Mouse (Mus musculus) frontal cortex, adult 2 months (tissue): ENCODE results near the gene Erf. TPM values are rescaled to one million over a fixed set of nuclear protein-coding genes. Genes with fewer than 3 reads are reported as not detected.

Experiments
- DNase-seq, 2 experiments: peaks; one replicate each; pipeline ENCODE4 v3.0.0; 2022; ENCODE audit warnings: low spot score in 1 of 2; ENCODE audit errors: extremely low spot score in 1 of 2
- polyA plus RNA-seq: library from polyadenylated mRNA; depleted of rRNA; stranded (reverse); fragments of >200 nt; gene quantifications from 2 replicates; pipeline ENCODE4 v1.2.3, GENCODE M21; 2012; rRNA removed

Erf gene
- polyA plus RNA-seq: 38.9 TPM in 2 replicates

DNA sequence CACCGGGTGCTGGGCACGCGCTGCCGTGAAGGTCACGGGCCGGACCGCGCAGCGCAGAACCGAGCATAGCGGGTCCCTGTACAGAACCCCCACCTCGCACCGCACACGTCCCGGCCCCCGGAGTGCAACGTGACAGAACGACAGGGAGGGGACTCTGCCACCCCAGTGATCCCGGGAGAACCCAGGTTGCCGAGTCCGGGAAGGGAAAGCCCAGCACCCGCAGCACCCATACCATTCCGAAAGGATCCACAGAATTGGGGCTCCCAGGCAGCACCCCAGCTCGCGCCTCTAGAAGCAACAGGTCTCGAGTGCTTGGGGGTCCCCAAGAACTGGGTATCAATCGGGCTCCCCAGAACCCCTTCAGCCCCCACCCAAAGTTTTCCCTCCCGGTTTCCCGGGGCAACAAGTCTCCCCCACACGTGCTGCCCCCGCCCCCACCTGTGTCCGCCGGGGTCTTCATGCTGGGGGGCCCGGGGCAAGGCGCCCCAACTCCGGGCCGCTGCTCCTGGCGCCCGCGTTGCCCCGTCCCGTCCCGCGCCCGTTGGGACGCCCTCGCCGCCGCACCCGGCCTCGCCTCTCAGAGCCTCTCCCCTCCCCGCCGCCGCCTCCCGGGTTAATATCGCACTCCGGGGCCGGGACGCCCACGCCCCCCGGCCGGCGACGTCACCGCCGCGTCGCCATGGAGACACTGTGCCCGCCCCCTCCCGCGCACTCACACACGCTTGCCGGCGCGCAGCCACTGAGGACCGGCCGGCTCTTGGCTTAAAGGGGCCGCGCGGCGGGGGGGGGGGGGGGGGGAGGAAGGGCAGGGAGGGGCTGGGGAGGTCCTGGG lies at the start of gene Erf:
Gene Erf (minus strand): TSS at position 621 of the 832 bp plus-strand sequence.
- DNase-seq: peak; percentile 87 to 95

DNA sequence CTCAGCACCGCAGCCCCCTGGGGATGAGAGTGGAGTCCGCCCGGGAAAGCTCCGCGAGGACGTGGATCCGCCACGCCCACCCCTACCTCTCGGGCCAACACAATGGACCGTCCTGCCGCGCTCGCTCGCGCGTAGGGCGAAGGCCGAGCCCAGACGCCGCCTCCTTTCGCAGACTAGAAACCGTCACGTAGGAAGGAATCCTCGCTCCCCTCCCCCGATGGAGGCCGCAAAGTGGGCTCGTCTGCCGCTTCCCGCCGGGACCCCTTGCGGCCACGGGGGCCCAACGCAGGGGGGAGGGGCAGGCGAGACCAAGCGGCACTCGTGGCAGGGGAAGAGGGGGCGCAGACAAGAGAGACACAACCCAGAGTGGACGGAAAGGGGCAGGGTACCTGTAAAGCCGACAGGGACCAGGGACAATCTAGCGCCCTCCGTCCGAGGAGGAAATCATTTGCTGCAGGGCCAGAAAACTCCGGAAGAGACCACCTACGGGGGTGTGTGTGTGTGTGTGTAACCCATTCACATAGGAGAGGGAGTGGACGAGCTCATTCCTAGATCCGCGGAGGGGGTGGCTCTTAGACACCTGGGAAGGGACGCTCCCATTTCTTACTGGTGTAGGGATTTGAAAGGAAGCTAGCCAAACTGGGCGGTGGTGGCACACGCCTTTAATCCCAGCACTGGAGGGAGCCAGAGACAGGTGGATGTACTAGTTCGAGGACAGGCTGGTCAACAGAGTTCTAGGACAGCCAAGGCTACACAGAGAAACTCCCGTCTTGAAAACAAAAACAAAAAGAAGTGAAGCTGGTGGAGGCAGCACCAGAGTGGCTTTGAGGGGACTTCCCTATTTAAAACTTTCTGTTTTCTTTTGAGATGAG lies 47.1 kb upstream of the Erf start, which contains the start of gene Pafah1b3:
Gene Pafah1b3 (minus strand): TSS at position 533 of the 872 bp plus-strand sequence.
- peak; percentile 84 to 93 for DNase-seq

GRCm38 (mm10) chr7:25296945-25297453 lies 46.4 kb upstream of the Erf start:
- DNase-seq: no peak

DNA sequence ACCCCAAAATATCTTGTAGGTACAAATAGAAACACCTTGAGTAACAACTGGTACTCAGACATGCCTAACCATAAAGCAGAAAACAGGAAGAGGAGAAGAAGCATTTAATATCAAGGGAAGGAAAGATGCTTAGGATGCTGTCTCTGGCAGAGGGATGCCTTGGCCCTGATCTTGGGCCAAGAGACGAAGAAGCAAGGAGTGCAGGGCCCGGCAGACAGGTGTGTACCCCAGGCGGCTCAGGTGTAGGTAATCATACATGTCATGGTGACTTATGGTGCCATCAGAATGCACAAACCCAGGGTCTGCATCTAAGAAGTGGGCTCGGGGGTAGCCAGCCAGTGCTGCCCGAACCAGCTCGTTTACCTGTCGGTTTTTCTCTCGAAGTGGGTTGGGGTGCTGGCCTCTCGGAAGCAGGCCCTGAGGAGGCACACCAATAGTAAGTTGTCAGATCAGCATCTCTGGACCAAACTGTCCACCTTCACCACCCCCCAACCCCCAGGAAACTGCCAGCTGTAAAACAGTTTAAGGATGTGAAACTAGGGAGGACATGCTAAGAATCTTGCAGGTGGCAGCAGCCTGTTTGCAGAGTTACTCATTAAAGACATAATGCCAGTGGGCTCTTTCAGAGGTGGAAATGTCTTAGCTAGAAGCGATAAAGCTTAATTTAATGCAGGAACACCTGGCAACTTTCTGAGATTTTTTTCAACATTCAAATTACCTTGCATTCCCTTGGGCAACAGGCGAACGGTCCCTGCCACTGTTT lies 44.6 kb upstream of the Erf start:
- DNase-seq: no peak

GRCm38 (mm10) chr7:25294495-25294894 lies 43.9 kb upstream of the Erf start:
- no peak for DNase-seq

- no peak for DNase-seq
Measured at GRCm38 (mm10) chr7:25293191-25293739, 42.7 kb upstream of the Erf start.

DNA sequence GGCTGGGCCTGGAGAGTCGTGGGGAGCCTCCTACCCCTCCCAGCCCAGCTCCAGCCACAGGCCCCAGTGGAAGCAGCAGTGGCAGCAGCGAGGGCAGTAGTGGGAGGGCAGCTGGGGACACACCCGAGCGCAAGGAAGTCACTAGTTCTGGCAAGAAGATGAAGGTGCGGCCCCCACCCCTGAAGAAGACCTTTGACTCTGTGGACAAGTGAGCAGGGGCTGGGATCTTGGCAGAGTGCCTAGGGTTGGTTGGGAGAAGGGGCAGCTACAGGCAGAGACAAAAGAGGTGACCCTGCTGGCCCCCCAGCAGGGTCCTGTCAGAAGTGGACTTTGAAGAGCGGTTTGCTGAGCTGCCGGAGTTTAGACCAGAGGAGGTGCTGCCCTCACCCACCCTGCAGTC lies 41.5 kb upstream of the Erf start:
- no peak for DNase-seq

DNA sequence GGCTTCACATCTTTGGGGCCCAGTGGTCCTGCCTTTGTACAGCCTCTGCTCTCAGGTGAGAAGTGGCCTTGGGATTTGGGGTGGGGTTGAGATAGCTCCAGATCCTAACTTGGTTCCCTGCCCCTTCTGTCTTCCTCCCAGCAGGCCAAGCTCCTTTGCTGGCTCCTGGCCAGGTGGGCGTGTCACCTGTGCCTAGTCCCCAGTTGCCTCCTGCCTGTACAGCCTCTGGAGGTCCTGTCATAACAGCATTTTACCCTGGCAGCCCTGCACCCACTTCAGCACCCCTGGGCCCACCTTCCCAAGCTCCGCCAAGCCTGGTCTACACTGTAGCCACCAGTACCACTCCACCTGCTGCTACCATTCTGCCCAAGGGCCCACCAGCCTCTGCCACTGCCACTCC lies 40.4 kb upstream of the Erf start:
- DNase-seq: no peak

DNA sequence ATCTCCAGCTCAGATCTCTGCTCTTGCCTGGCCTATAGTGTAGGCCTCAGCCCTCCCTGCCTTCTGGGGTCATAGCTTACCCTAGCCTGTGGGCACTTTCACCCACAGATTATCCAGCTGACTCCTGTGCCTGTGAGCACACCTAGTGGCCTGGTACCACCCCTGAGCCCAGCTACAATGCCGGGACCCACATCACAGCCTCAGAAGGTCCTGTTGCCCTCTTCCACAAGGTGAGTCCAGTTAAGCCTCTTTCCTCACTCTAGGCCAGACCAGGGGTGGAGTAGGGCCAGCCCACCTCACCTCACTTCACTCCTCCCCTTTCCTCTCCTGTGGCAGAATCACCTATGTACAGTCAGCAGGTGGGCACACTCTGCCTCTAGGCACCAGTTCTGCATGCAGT lies 39.9 kb upstream of the Erf start:
- no peak for DNase-seq

GRCm38 (mm10) chr7:25289925-25290324 lies 39.4 kb upstream of the Erf start:
- DNase-seq: no peak

GRCm38 (mm10) chr7:25288721-25289120 lies 38.2 kb upstream of the Erf start:
- no peak for DNase-seq

DNA sequence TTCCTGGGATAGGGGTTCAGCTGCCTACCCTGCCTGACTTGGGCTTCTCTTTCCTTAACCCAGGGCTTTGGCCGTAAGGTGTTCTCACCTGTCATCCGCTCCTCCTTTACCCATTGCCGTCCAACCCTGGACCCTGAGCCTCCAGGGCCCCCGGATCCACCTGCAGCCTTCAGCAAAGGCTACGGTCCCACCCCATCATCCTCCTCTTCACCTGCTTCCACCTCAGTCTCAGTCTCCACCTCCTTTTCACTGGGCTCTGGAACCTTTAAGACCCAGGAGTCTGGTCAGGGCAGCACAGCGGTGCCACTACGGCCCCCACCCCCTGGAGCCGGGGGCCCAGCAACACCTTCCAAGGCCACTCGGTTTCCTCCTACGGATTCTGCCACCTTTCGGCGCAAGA lies 37.5 kb upstream of the Erf start:
- no peak for DNase-seq

GRCm38 (mm10) chr7:25286989-25287388 lies 36.4 kb upstream of the Erf start:
- no peak for DNase-seq

DNA sequence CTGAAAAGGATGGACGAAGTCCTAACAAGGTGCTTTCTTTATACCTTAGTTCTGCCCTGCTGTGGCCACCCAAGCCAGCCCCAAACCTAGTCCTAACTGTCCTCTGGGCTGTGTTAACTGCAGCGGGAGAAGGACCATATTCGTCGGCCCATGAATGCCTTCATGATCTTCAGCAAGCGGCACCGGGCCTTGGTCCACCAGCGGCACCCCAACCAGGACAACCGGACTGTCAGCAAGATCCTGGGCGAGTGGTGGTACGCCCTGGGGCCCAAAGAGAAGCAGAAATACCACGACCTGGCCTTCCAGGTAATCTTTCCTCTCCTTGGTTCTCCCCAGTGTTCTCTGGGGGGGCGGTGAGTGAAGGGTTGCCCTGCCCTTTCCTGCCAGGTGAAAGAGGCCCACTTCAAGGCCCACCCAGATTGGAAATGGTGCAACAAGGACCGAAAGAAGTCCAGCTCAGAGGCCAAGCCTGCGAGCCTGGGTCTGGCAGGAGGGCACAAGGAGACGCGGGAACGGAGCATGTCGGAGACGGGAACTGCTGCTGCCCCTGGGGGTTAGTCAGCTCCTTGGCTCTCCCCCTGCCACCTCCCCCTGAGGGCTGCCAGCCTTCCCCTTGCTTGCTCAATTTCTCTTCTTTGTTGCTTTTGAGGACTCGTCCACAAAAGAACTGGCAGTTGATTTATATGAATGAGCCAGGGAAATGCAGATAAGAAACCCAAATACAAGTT lies 35.1 kb upstream of the Erf start:
- DNase-seq: no peak

- DNase-seq: no peak
Measured at GRCm38 (mm10) chr7:25284766-25285165, 34.2 kb upstream of the Erf start.

GRCm38 (mm10) chr7:25284171-25284570 lies 33.6 kb upstream of the Erf start:
- DNase-seq: no peak

GRCm38 (mm10) chr7:25283637-25284036 lies 33.1 kb upstream of the Erf start:
- no peak for DNase-seq

- DNase-seq: no peak
Measured at GRCm38 (mm10) chr7:25282731-25283211, 32.2 kb upstream of the Erf start.
